Mouse (Mus musculus) heart, adult 2 months (tissue): ENCODE measurements around the gene Pgpep1. TPM values are rescaled to one million over a fixed set of nuclear protein-coding genes. Genes with fewer than 3 reads are reported as not detected.

Source experiments
- DNase-seq, 2 experiments: peaks; one replicate each; pipeline ENCODE4 v3.0.0; 2021
- H3K27ac ChIP-seq: fragments of 200-600 bp; 2 replicates; pipeline ENCODE4 v1.8.1; 2022
- H3K27me3 ChIP-seq: fragments of 200-500 bp; 2 replicates; pipeline ENCODE4 v1.6.1; 2012; ENCODE audit warnings: mild to moderate bottlenecking, low read length, inconsistent platforms, mixed read lengths; ENCODE audit not compliant: control insufficient read depth, insufficient read depth
- H3K36me3 ChIP-seq: fragments of 200-500 bp; 2 replicates; pipeline ENCODE4 v1.6.1; 2012; ENCODE audit warnings: low read length, inconsistent platforms; ENCODE audit not compliant: control insufficient read depth, insufficient read depth
- H3K4me1 ChIP-seq: fragments of 200-500 bp; 2 replicates; pipeline ENCODE4 v1.6.1; 2011; ENCODE audit warnings: low read length; ENCODE audit not compliant: control insufficient read depth, insufficient read depth
- H3K4me3 ChIP-seq: fragments of 200-600 bp; 2 replicates; pipeline ENCODE4 v1.8.1; 2022
- H3K79me2 ChIP-seq: fragments of 200-500 bp; replicated peaks from 2 replicates; pipeline ENCODE4 v1.6.1; 2012; ENCODE audit warnings: mild to moderate bottlenecking, inconsistent platforms, low read length, moderate library complexity, mixed read lengths; ENCODE audit not compliant: control insufficient read depth, insufficient read depth
- H3K9ac ChIP-seq: fragments of 200-500 bp; 2 replicates; pipeline ENCODE4 v1.6.1; 2012; ENCODE audit warnings: low read depth, mild to moderate bottlenecking, control low read depth, inconsistent platforms, low read length, mixed read lengths
- CTCF ChIP-seq: fragments of 200-600 bp; IDR thresholded peaks from 2 replicates; pipeline ENCODE4 v1.8.1; 2022; ENCODE audit warnings: antibody characterized with exemption, mild to moderate bottlenecking, moderate library complexity
- EP300 ChIP-seq: fragments of 200-500 bp; IDR thresholded peaks from 2 replicates; pipeline ENCODE4 v1.6.1; 2011; ENCODE audit warnings: low read depth, low read length, control low read depth; ENCODE audit not compliant: insufficient read depth
- POLR2A ChIP-seq: fragments of 200-500 bp; IDR thresholded peaks from 2 replicates; pipeline ENCODE4 v1.6.1; 2011; ENCODE audit warnings: mild to moderate bottlenecking, low read depth, low read length, control low read depth; ENCODE audit not compliant: insufficient read depth
- WGBS: fragments of 180-500 bp; shearing (Covaris S2); methylation state at CpG from one replicate; pipeline ENCODE4 v1.1.7; 2018; 5-methylcytosine and 5-hydroxymethylcytosine counted together
- intact Hi-C: fragments of 180-260 bp; cut with DNase I; formaldehyde crosslinking; loops from one replicate; pipeline ENCODE4 v1.15.1; 2025
- polyA plus RNA-seq: library from polyadenylated mRNA; depleted of rRNA; stranded (reverse); fragments of >200 nt; gene quantifications from 2 replicates; pipeline ENCODE4 v1.2.3, GENCODE M21; 2012
- total RNA-seq, 2 experiments: library from RNA; stranded (reverse); gene quantifications; 2 replicates each; pipeline ENCODE4 v1.2.3; 2021

The Pgpep1 gene
- total and polyA plus RNA-seq, 3 experiments: 35.5 to 48.4 (median 39.7) TPM

DNA sequence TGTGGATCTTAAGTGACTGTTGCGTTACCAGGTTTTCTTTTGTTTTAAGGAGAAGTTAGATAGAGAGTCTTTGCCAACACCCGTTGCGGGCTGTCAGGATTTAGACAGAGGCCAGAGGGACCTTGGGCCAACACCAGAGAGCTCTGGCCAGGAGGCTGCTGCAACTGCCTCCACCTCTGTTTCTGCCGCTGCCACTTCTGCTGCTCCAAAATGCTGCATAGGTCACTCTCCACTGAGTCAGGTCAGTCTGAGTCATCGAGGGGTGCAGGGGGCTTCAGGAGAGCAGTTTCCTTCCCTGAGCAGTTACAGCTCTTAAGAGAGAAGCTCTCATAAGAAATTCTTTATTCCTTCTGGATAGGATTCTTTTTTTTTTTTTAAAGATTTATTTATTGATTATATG lies 33.1 kb downstream of the Pgpep1 start:
- Histone ChIP-seq H3K27me3 (no peaks in the 10 kb centered on the region), H3K4me3 (no peak overlapping the region), H3K27ac (no peak overlapping the region), H3K9ac (no peak overlapping the region), H3K79me2 (no peaks in the 10 kb centered on the region), H3K4me1 (peaks cover 4% of the 10 kb centered on the region; the same call in 1 of the 2 replicates), H3K36me3 (no peaks in the 10 kb centered on the region)
- WGBS: 70% methylated on average over 5 of the region's 5 CpGs
- TF ChIP-seq POLR2A: no peak
- TF ChIP-seq EP300: no peak
- no peak for TF ChIP-seq CTCF
- no peak for DNase-seq
- intact Hi-C loops: no loop called here

DNA sequence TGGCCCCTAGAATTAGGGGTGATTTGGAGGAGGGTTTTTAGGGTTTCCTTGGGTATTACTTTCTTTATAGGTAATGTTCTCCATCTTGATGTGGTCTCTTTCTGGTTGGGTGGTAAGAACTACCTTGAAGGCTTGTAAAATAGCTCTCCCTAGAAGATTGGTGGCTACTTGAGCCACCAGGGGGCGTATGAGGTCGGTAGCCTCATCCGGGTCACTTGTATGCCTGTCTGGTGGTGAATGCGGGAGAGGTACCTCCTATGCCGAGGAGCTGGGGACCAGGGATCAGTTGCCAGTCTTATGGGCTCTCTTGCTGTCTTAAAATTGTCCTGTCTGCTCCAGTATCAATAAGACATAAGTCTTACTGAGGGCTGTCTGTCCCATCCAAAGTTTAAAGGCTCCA lies 35.1 kb downstream of the Pgpep1 start:
- 5% methylated on average over 5 of the region's 5 CpGs for WGBS
- Histone ChIP-seq H3K27ac (no peak overlapping the region), H3K27me3 (no peaks in the 10 kb centered on the region), H3K4me3 (no peak overlapping the region), H3K79me2 (no peaks in the 10 kb centered on the region), H3K9ac (no peak overlapping the region), H3K4me1 (peaks cover 1% of the 10 kb centered on the region; the same call in 1 of the 2 replicates), H3K36me3 (no peaks in the 10 kb centered on the region)
- TF ChIP-seq CTCF (peak; percentile 79), POLR2A (no peak), EP300 (0 out of 2 replicates have a peak, but pooled peaks have one; percentile 30)
- peak; percentile 58 to 70 for DNase-seq
- intact Hi-C loops: no loop called here

DNA sequence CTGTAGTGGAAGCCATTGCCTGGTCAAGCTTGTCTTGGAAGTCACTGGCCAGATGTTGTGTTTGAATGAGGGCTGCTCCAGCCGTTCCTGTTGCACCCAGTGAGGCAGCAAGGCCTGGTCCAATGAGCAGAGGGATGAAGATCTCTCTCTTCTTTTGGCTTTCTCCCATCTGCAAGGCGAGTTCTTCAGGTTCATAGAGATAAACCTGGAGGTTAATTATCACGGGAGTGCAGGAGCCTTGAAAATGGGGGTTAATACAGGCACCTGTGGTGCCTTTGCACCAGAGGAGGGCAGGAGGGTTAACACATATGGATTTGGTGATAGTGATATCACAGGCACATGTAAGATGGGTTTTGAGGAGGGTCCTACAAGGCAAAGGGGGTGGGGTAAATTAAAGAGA lies 38.0 kb downstream of the Pgpep1 start:
- TF ChIP-seq POLR2A (no peak), CTCF (no peak), EP300 (no peak)
- no peak overlapping the region for H3K4me3 ChIP-seq
- DNase-seq: no peak
- no peak overlapping the region for H3K27ac ChIP-seq
- 57% methylated on average over 3 of the region's 3 CpGs for WGBS
- no peaks in the 10 kb centered on the region for H3K79me2 ChIP-seq
- H3K4me1 ChIP-seq: no peaks in the 10 kb centered on the region; the same call in 1 of the 2 replicates
- H3K9ac ChIP-seq: no peak overlapping the region
- H3K36me3 ChIP-seq: no peaks in the 10 kb centered on the region
- H3K27me3 ChIP-seq: no peaks in the 10 kb centered on the region
- intact Hi-C loops: no loop called here

DNA sequence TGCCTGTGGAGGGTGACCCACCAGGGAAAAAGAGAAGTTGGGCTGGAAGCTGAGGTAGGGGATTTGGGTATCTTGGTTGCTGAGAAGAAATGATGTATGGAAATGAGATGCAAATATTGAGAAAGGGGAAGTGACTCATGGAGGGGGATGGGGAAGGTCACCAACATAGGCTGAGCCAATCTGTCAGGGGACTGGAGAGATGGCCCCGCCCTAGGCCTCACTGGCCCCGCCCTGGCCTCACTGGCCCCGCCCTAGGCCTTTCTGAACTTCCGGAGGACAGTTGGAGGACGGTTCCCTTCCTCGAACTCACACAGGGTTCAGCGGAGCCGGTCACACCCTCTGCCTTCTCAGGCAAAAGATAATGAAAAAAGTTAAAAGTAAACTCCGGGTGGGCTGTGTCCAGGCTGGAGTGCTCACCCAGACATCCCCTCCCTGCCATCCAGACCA lies 41.3 kb downstream of the Pgpep1 start:
- Histone ChIP-seq H3K79me2 (no peaks in the 10 kb centered on the region), H3K27ac (no peak overlapping the region), H3K4me1 (no peaks in the 10 kb centered on the region; the same call in 1 of the 2 replicates), H3K36me3 (no peaks in the 10 kb centered on the region), H3K9ac (no peak overlapping the region), H3K27me3 (no peaks in the 10 kb centered on the region), H3K4me3 (no peak overlapping the region)
- no peak for TF ChIP-seq CTCF
- TF ChIP-seq EP300: no peak
- TF ChIP-seq POLR2A: no peak
- DNase-seq: peak; percentile 64 to 81
- intact Hi-C loops: no loop called here
- WGBS: 34% methylated on average over 9 of the region's 9 CpGs

DNA sequence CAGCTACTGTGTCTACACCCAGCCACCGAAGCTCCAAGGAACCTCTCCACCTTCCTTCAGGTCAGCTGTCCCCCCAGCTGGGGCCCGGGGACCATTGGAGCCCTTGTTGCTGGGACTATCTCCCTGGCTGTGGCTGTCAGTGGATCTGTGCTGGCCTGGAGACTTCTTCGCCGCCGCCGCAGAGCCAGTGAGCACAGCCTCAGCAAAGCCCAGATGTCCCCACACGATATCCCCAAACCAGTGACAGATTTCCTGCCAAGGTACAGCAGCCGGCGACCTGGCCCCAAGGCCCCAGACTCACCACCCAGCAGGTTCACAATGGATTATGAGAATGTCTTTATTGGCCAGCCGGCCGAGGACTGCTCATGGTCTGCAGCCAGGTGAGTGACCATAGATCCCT lies 42.2 kb downstream of the Pgpep1 start:
- no peak for DNase-seq
- Histone ChIP-seq H3K4me1 (no peaks in the 10 kb centered on the region; the same call in 1 of the 2 replicates), H3K9ac (peak overlapping the region; percentile 16; the same call in 1 of the 2 replicates), H3K4me3 (no peak overlapping the region), H3K79me2 (no peaks in the 10 kb centered on the region), H3K27ac (no peak overlapping the region; the same call in 1 of the 2 replicates), H3K27me3 (no peaks in the 10 kb centered on the region), H3K36me3 (no peaks in the 10 kb centered on the region)
- 75% methylated on average over 11 of the region's 11 CpGs for WGBS
- intact Hi-C loops: no loop called here
- TF ChIP-seq CTCF (no peak), EP300 (no peak), POLR2A (no peak)

DNA sequence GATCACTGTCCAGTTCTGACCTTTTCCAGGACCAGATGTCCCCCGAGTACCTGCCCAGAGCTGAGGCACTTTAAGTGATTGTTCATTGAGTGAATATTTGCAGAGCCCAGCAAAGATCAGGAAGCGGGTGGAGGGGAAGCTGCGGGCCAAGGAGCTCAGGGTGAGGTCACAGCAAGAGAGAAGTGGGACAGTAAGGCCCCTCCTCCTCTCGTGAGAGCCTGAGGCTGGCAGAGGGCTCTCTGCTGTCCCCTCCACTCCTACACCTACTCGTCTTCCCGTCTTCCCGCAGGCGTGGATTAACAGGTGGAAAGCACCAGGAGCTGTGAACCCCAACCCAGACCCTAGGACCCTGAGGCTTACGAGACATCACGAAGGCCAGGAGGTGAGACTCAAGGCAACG lies 43.5 kb downstream of the Pgpep1 start:
- Histone ChIP-seq H3K27ac (no peak overlapping the region; the same call in 1 of the 2 replicates), H3K27me3 (no peaks in the 10 kb centered on the region), H3K36me3 (no peaks in the 10 kb centered on the region), H3K9ac (no peak overlapping the region), H3K4me3 (no peak overlapping the region), H3K4me1 (no peaks in the 10 kb centered on the region; the same call in 1 of the 2 replicates), H3K79me2 (no peaks in the 10 kb centered on the region)
- WGBS: 45% methylated on average over 11 of the region's 11 CpGs
- intact Hi-C loops: no loop called here
- DNase-seq: peak; percentile 39 to 61
- 0 out of 2 replicates have a peak, but pooled peaks have one; percentile 39 for TF ChIP-seq POLR2A
- TF ChIP-seq EP300: no peak
- no peak for TF ChIP-seq CTCF
